Mouse (Mus musculus) ES-E14 (cell line): ENCODE measurements at regions not wholly inside any gene's neighbourhood (a gene's known extent, or its start where the extent isn't known, plus 50 kb on each side); places are given as distances from the start of the nearest gene placed in this dataset.

Experiments
- DNase-seq: peaks from one replicate; pipeline ENCODE4 v3.0.0-alpha.2; 2013; ENCODE audit warnings: low read depth, low spot score
- H3K27ac ChIP-seq: 2 replicates; pipeline ENCODE4 v1.5.1; 2012; ENCODE audit warnings: low read depth, mild to moderate bottlenecking, low read length, moderate library complexity, mixed read lengths; ENCODE audit not compliant: poor library complexity, insufficient read depth, severe bottlenecking
- H3K36me3 ChIP-seq: 2 replicates; pipeline ENCODE4 v1.6.1; 2012; ENCODE audit warnings: mild to moderate bottlenecking, low read length, moderate library complexity, mixed read lengths; ENCODE audit not compliant: control insufficient read depth, poor library complexity, insufficient read depth, severe bottlenecking
- H3K4me1 ChIP-seq, 2 experiments: fragments of 150-350 bp in 1 of 2; sonication (generic) in 1 of 2; 2 replicates each; pipeline ENCODE4 v1.6.1; 2012; ENCODE audit warnings: low read length in 2 of 2, mild to moderate bottlenecking in 1 of 2, mixed read lengths in 1 of 2; ENCODE audit not compliant: control insufficient read depth in 2 of 2, insufficient read depth in 2 of 2, poor library complexity in 1 of 2
- H3K4me3 ChIP-seq, 2 experiments: fragments of 150-350 bp in 1 of 2; sonication (generic) in 1 of 2; 2 replicates each; pipeline ENCODE4 v1.5.1; 2012; ENCODE audit warnings: low read length in 2 of 2, low read depth in 1 of 2, mild to moderate bottlenecking in 1 of 2, mixed read lengths in 1 of 2; ENCODE audit not compliant: insufficient read depth in 1 of 2, poor library complexity in 1 of 2, severe bottlenecking in 1 of 2
- H3K9ac ChIP-seq: 2 replicates; pipeline ENCODE4 v1.6.1; 2012; ENCODE audit warnings: low read depth, mild to moderate bottlenecking, low read length, mixed read lengths; ENCODE audit not compliant: poor library complexity, insufficient read depth, severe bottlenecking
- H3K9me3 ChIP-seq: fragments of 150-350 bp; sonication (generic); 2 replicates; pipeline ENCODE4 v1.6.1; 2012; ENCODE audit warnings: low read depth, mild to moderate bottlenecking, low read length; ENCODE audit not compliant: control insufficient read depth, insufficient read depth
- CHD2 ChIP-seq: IDR thresholded peaks from 2 replicates; pipeline ENCODE4 v1.6.1; 2014; ENCODE audit warnings: mild to moderate bottlenecking, low read depth, low read length, inconsistent platforms
- HCFC1 ChIP-seq: IDR thresholded peaks from 2 replicates; pipeline ENCODE4 v1.6.1; 2012; ENCODE audit warnings: low read length, inconsistent platforms, borderline replicate concordance; ENCODE audit not compliant: insufficient read depth
- MAFK ChIP-seq: IDR thresholded peaks from 2 replicates; pipeline ENCODE4 v1.6.1; 2014; ENCODE audit warnings: mild to moderate bottlenecking, low read depth, low read length, inconsistent platforms; ENCODE audit not compliant: insufficient read depth
- ZC3H11A ChIP-seq: IDR thresholded peaks from 2 replicates; pipeline ENCODE4 v1.6.1; 2012; ENCODE audit warnings: low read depth, mild to moderate bottlenecking, inconsistent platforms, low read length, borderline replicate concordance
- ZNF384 ChIP-seq: IDR thresholded peaks from 2 replicates; pipeline ENCODE4 v1.6.1; 2012; ENCODE audit warnings: low read depth, low read length, inconsistent platforms
- in situ Hi-C, 2 experiments: fragments of 600-800 bp; cut with MboI; formaldehyde crosslinking; loops; one replicate each; pipeline ENCODE4 v1.15.1; 2025; ENCODE audit warnings: low sequenced_read_pairs in 2 of 2, inconsistent platforms in 1 of 2; ENCODE audit not compliant: unreplicated experiment in 2 of 2

DNA sequence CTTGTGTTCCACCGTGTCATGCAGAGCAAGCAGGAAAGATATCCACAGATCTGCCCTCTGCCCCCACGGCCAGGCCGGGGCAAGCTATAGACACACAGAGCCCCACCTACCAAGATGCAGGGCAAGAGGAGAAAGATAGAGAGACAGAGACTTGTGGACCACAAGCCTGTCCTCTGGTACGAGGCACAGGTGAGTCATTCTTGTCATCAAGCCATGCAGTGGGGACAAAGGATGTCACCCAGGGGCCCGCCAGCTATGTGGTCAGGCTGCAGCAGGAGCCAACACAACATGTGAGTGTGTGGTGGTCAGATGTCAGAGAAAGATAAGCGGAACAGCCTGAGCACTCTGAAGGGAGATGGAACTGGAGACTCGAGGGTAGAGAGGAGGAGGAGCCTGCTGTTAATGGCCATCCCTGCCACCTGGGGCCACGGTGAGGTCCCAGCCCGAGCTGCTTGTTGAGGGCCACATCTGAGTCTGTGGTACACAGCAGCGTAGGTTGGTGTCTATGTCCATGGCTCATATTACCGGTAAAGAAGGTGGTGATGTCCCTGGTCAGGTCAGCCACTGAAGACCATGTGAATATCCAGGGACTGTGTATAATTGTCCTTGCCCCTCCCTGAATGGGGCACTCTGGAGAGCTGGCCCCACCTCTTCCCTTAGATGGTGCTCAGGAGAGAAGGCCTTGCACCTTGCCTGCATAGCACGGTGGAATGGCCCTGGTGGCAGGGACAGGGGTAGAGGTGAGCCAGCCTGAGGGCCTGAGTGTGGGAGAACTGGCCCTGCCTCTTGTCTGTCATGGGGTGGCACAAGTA, 226.2 kb upstream of the Krr1 start:
- Histone ChIP-seq H3K4me1 (no peaks in the 10 kb centered on the region), H3K9ac (no peak overlapping the region), H3K9me3 (no peaks in the 10 kb centered on the region), H3K4me3 (no peak overlapping the region), H3K36me3 (no peaks in the 10 kb centered on the region), H3K27ac (no peak overlapping the region)
- TF ChIP-seq ZNF384 = no peak
- no peak for TF ChIP-seq HCFC1
- TF ChIP-seq ZC3H11A = no peak
- TF ChIP-seq MAFK = no peak
- no peak for TF ChIP-seq CHD2
- in situ Hi-C loops = no loop called here
- DNase-seq = no peak

DNA sequence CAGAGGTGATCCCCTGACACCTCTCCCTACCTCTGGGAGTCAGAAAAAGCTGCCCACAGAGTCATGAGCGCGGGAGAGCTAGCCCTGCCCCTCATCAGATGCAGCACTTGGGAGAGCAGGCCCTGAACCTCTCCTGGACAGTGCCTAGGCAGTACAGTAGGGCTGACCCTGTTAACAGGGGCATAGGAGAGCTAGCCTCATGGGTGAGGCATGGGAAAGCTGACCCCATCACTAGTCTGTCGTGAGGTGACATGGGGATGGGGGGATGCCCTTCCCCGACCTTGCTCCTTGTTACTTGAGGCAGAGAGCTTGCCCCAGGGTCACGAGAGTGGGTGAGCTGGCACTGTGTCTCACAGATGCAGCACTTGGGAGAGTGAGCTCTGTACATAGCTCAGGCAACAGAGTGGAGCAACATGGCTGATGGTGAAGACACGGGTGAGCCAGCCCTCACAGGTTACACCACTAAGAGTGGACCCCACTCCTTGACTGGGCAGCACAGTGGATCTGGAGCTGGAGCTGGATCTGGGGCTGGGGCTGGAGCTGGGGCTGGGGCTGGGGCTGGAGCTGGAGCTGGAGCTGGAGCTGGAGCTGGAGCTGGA, 225.5 kb upstream of the Krr1 start:
- in situ Hi-C loops = no loop called here
- Histone ChIP-seq H3K27ac (no peak overlapping the region), H3K9ac (no peak overlapping the region), H3K36me3 (no peaks in the 10 kb centered on the region), H3K4me3 (no peak overlapping the region), H3K4me1 (no peaks in the 10 kb centered on the region), H3K9me3 (no peaks in the 10 kb centered on the region)
- no peak for DNase-seq
- TF ChIP-seq CHD2 (no peak), HCFC1 (no peak), ZNF384 (no peak), MAFK (no peak), ZC3H11A (no peak)

DNA sequence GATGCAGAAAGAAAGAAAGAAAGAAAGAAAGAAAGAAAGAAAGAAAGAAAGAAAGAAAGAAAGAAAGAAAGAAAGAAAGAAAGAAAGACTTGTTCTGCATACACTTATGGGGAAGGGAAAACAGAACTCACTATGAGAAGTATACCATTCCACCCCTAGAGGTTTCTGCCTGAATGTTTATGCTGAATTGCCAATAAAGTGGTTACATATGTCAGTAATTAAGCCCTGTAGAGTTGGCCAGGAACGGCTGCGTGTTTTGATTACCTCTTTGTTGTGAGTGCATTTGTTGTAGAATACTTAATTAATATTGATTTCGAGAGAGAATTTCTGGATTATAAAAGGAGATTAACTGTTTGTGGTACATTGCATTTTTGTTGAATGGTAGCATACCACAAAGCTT, 224.0 kb upstream of the Krr1 start:
- Histone ChIP-seq H3K36me3 (no peaks in the 10 kb centered on the region), H3K9ac (no peak overlapping the region), H3K9me3 (no peaks in the 10 kb centered on the region), H3K27ac (no peak overlapping the region), H3K4me1 (no peaks in the 10 kb centered on the region), H3K4me3 (no peak overlapping the region)
- in situ Hi-C loops = no loop called here
- TF ChIP-seq ZNF384 (no peak), CHD2 (no peak), HCFC1 (no peak), ZC3H11A (no peak)
- DNase-seq = no peak

DNA sequence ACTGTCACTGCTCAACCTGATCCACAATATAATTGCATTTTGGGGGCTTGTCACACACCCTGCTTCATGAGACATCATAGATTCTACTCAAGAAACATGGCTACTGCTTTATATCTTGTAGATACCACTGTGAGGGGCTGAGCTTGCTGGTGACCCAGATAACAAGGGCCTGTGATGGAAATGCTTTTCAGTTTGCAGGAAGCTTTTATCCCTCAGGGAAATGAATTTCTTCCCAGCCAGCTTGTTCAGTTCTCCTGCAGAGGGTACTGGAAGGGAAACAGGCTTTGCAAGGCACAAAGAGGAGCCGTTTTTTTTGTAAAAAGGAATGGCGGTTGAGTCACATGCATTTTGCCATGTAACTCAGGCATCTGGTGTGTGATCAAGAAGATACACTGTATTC, 218.8 kb upstream of the Krr1 start:
- Histone ChIP-seq H3K36me3 (no peaks in the 10 kb centered on the region), H3K27ac (no peak overlapping the region), H3K9ac (no peak overlapping the region), H3K4me3 (no peak overlapping the region), H3K9me3 (no peaks in the 10 kb centered on the region), H3K4me1 (no peaks in the 10 kb centered on the region)
- DNase-seq = no peak
- in situ Hi-C loops = no loop called here
- TF ChIP-seq MAFK = no peak
- no peak for TF ChIP-seq CHD2

DNA sequence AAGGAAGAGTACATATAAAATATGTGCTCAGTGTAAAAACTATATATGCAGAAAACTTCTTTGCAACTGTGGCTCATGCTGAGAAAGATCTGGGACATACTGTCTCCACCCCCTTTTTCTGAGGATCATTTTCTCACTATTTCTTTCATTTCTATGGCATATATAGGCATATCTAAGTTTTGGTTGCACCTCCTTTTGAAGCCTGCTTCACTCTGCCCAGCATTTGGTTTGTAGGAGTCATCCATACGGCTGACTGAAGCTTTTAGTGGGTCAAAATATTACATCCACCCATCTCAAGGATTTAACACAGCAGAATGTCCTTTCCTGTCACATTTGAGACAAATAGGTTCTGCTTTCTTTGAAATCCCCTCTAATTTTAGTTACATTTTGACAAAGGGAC, 216.5 kb upstream of the Krr1 start:
- Histone ChIP-seq H3K4me1 (no peaks in the 10 kb centered on the region), H3K36me3 (no peaks in the 10 kb centered on the region), H3K27ac (no peak overlapping the region), H3K9ac (no peak overlapping the region), H3K4me3 (no peak overlapping the region), H3K9me3 (no peaks in the 10 kb centered on the region)
- TF ChIP-seq ZNF384 = no peak
- no peak for TF ChIP-seq MAFK
- TF ChIP-seq CHD2 = no peak
- TF ChIP-seq HCFC1 = no peak
- TF ChIP-seq ZC3H11A = no peak
- DNase-seq = no peak
- in situ Hi-C loops = no loop called here
